In the genomic region with DNA sequence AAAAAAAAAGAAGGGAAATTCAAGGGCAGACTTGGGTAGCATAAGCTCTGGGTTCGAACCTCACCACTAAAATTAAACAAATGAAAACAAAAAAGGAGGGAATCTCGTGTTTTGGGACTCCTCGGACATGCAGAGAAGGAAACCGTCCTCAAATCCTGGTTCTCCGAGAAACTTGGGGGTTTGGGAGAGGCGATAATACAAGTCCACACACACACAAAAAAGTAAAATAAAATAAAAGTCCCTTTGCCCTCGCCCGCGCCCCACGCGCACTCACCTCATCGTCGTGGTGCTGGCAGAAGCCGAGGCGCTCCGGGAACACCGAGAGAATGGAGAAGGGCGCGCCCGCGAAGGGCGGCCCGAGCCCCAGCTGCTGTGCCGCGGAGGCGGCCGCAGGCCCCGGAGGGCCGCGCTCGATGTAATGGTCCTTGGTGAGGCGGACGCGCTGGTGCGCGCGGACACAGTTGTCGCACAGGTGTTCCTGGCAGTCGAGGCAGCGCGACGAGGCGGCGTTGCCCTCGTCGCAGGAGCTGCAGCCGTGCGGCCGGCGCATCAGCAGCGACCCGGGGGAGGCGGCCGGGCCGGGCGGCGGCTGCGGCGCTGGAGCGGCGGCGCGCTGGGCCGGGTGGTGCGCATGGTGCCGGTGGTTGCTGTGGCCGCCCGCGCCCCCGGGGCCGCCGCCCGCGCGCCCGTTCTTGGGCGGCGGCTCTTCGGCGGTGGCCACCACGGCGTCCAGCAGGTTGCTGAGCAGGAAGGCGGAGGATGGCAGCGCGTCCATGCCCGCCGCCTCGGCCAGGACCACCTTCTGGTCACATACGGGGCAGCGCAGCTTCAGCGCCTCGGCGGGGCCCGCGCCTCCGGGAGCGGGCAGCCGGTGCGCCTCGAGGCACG, we compare ENCODE assay signal across 9 mouse cellular contexts. TPM values are rescaled to one million over a fixed set of nuclear protein-coding genes. Genes with fewer than 3 reads are reported as not detected.
A peak's percentile ranks its signal among the peaks of the same experiment; 100 is the strongest.
DNase-seq lines count a peak whose midpoint lies in the region; ATAC-seq and TF ChIP-seq lines count a peak whose summit lies in the region.
"Had no signal": no experiment of that assay in that cellular context is flagged by ENCODE, and none has a peak within 500 bp of the region (broad histone marks: within the 10 kb centered on the region; RNA-seq: fewer than 3 reads in every experiment).

No protein-coding gene starts in this region.

- no peak for DNase-seq in heart, adult 18-20 months
- no peak for DNase-seq in hindbrain, embryonic 14.5 days (ENCODE audit: low spot score)
- DNase-seq in frontal cortex, postnatal 14 days (ENCODE audit: low spot score in 2 of 2), result no peak
- no peak for DNase-seq in thymus, postnatal 36 days
- no peak for DNase-seq in spleen, adult 18-20 months

- no peak overlapping the region for H3K27ac ChIP-seq in heart, embryonic 16.5 days (ENCODE audit: low read length)
- no peak overlapping the region for H3K27ac ChIP-seq in cortical plate, adult 2 months (ENCODE audit: insufficient read depth, low read length)
- no peak overlapping the region for H3K27ac ChIP-seq in hindbrain, embryonic 14.5 days
- H3K27ac ChIP-seq in midbrain, embryonic 13.5 days, result no peak overlapping the region

- no peak overlapping the region for H3K9ac ChIP-seq in heart, embryonic 16.5 days (ENCODE audit: low read length)
- H3K9ac ChIP-seq in hindbrain, embryonic 14.5 days, result peak overlapping the region; percentile 73
- H3K9ac ChIP-seq in midbrain, embryonic 13.5 days (replicated peaks), result peak overlapping the region; percentile 70

- TF ChIP-seq CTCF in cortical plate, adult 2 months (IDR thresholded peaks at IDR 0.05; ENCODE audit: extremely low read depth, insufficient read depth, low read length), result no peak

- peak overlapping the region; percentile 94 for H3K4me2 ChIP-seq in heart, embryonic 16.5 days (ENCODE audit: low read depth, low read length)
- peak overlapping the region; percentile 69 for H3K4me2 ChIP-seq in hindbrain, embryonic 14.5 days (replicated peaks)
- peak overlapping the region; percentile 86 for H3K4me2 ChIP-seq in midbrain, embryonic 13.5 days (replicated peaks)

- H3K4me3 ChIP-seq in heart, embryonic 16.5 days (ENCODE audit: low read length), result peak overlapping the region; percentile 63
- peak overlapping the region; percentile 35 for H3K4me3 ChIP-seq in cortical plate, adult 2 months (ENCODE audit: insufficient read depth, low read length)
- peak overlapping the region; percentile 67 for H3K4me3 ChIP-seq in hindbrain, embryonic 14.5 days (replicated peaks; ENCODE audit: low read length)
- peak overlapping the region; percentile 63 for H3K4me3 ChIP-seq in midbrain, embryonic 13.5 days (replicated peaks)

- WGBS in heart, embryonic 16.5 days, result 1% methylated on average over 88 of the region's 101 CpGs
- WGBS in hindbrain, embryonic 14.5 days, result under 1% methylated on average over 61 of the region's 101 CpGs
- under 1% methylated on average over 83 of the region's 101 CpGs for WGBS in midbrain, embryonic 13.5 days

- H3K36me3 ChIP-seq in heart, embryonic 16.5 days (ENCODE audit: control insufficient read depth, insufficient read depth), result no peaks in the 10 kb centered on the region
- no peaks in the 10 kb centered on the region for H3K36me3 ChIP-seq in hindbrain, embryonic 14.5 days (replicated peaks; ENCODE audit: control insufficient read depth, insufficient read depth)
- no peaks in the 10 kb centered on the region for H3K36me3 ChIP-seq in midbrain, embryonic 13.5 days

- peaks cover 13% of the 10 kb centered on the region; the same call in 1 of the 2 replicates for H3K4me1 ChIP-seq in heart, embryonic 16.5 days (ENCODE audit: control insufficient read depth, insufficient read depth, low read length)
- H3K4me1 ChIP-seq in cortical plate, adult 2 months (ENCODE audit: control insufficient read depth, insufficient read depth, low read length), result no peaks in the 10 kb centered on the region
- peaks cover 26% of the 10 kb centered on the region; the same call in 1 of the 2 replicates for H3K4me1 ChIP-seq in hindbrain, embryonic 14.5 days (replicated peaks; ENCODE audit: control insufficient read depth, insufficient read depth, low read length)
- H3K4me1 ChIP-seq in midbrain, embryonic 13.5 days (replicated peaks), result peaks cover 39% of the 10 kb centered on the region

- H3K9me3 ChIP-seq in heart, embryonic 16.5 days (replicated peaks; ENCODE audit: control insufficient read depth, low read length), result no peaks in the 10 kb centered on the region; the same call in 1 of the 2 replicates
- no peaks in the 10 kb centered on the region for H3K9me3 ChIP-seq in hindbrain, embryonic 14.5 days (ENCODE audit: control insufficient read depth, low read length)
- H3K9me3 ChIP-seq in midbrain, embryonic 13.5 days, result no peaks in the 10 kb centered on the region

- ATAC-seq in heart, embryonic 16.5 days (replicated peaks; ENCODE audit: extremely low read depth, insufficient read depth, low FRiP score), result no peak
- no peak for ATAC-seq in hindbrain, embryonic 14.5 days (ENCODE audit: low FRiP score)
- ATAC-seq in midbrain, embryonic 13.5 days, result peak; percentile 29; the same call in 1 of the 2 replicates

- H3K27me3 ChIP-seq in heart, embryonic 16.5 days (ENCODE audit: control insufficient read depth, insufficient read depth, low read length), result peaks cover 69% of the 10 kb centered on the region
- H3K27me3 ChIP-seq in hindbrain, embryonic 14.5 days (ENCODE audit: control insufficient read depth, insufficient read depth, low read length), result peaks cover 50% of the 10 kb centered on the region
- H3K27me3 ChIP-seq in midbrain, embryonic 13.5 days, result peaks cover 70% of the 10 kb centered on the region

- no peak for TF ChIP-seq POLR2A in cortical plate, adult 2 months (IDR thresholded peaks at IDR 0.05; ENCODE audit: extremely low read depth, insufficient read depth, low read length)

RNA-seq across cellular contexts. Expression of gene Trim71, which starts 1.9 kb away (rescaled TPM):
- polyA plus RNA-seq in heart, embryonic 16.5 days (2015; fragmentation: Nextera tagmentation; extraction: Ambion mirVana), result 0.03 and 0.05 TPM in 2 replicates
- not detected for total RNA-seq in heart, adult 18-20 months (2021)
- polyA plus RNA-seq in cortical plate, adult 2 months (2012; rRNA removed), result 0.25 and 0.27 TPM in 2 replicates
- polyA plus RNA-seq in hindbrain, embryonic 14.5 days (2014; fragmentation: Nextera tagmentation; extraction: Ambion mirVana), result 0.29 and 0.31 TPM in 2 replicates
- polyA plus RNA-seq in midbrain, embryonic 13.5 days (2015; fragmentation: Nextera tagmentation; extraction: Ambion mirVana), result 0.30 and 0.32 TPM in 2 replicates
- total RNA-seq: neutrophil, adult 5-6 weeks had no signal

RNA-seq across cellular contexts. Expression of gene C130032M10Rik, which starts 46.8 kb away (rescaled TPM):
- 0.87 and 1.3 TPM in 2 replicates for polyA plus RNA-seq in heart, embryonic 16.5 days (2015; fragmentation: Nextera tagmentation; extraction: Ambion mirVana)
- not detected for total RNA-seq in heart, adult 18-20 months (2021)
- 0.15 TPM in 1 of 2 replicates, not detected in the other for polyA plus RNA-seq in cortical plate, adult 2 months (2012; rRNA removed)
- not detected in 2 replicates for polyA plus RNA-seq in hindbrain, embryonic 14.5 days (2014; fragmentation: Nextera tagmentation; extraction: Ambion mirVana)
- not detected in 2 replicates for polyA plus RNA-seq in midbrain, embryonic 13.5 days (2015; fragmentation: Nextera tagmentation; extraction: Ambion mirVana)
- total RNA-seq: neutrophil, adult 5-6 weeks had no signal

RNA-seq across cellular contexts. Expression of gene Ccr4, which starts 57.6 kb away (rescaled TPM):
- polyA plus RNA-seq in heart, embryonic 16.5 days (2015; fragmentation: Nextera tagmentation; extraction: Ambion mirVana), result 0.35 and 0.87 TPM in 2 replicates
- not detected for total RNA-seq in heart, adult 18-20 months (2021)
- not detected in 2 replicates for polyA plus RNA-seq in cortical plate, adult 2 months (2012; rRNA removed)
- polyA plus RNA-seq in hindbrain, embryonic 14.5 days (2014; fragmentation: Nextera tagmentation; extraction: Ambion mirVana), result not detected in 2 replicates
- polyA plus RNA-seq in midbrain, embryonic 13.5 days (2015; fragmentation: Nextera tagmentation; extraction: Ambion mirVana), result not detected in 2 replicates
- total RNA-seq: neutrophil, adult 5-6 weeks had no signal
